Mouse (Mus musculus): ENCODE results near the gene Mgst1. TPM values are rescaled to one million over a fixed set of nuclear protein-coding genes. Genes with fewer than 3 reads are reported as not detected.

The Mgst1 gene
- total RNA-seq, 2 experiments from 2014 or later = 8.6 to 9.6 TPM

DNA sequence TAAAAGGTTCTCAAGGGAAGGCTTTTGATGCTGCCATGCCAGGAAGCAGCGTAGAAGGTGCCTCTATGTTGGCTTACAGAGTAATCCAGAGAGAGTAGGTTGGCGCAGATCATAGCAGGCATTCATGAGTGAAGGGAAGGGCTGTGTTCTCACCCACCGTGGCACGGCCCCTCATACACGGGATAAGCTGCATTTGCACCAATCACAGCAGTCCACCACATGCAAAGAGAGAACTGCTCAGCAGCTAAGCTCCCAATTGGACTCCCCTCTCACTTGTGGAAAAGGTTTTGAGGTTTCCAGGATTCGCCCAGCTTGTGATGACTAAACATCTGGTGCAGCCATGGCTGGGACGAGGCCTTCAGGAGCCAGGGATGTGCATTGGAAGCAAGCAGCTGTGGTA lies 2.5 kb downstream of the Mgst1 start:
- intact Hi-C loops (cut with DNase I) = no loop called here
- Histone ChIP-seq H3K4me3 (no peak overlapping the region), H3K27ac (no peak overlapping the region)
- no peak for DNase-seq (ENCODE audit: extremely low spot score in 1 of 2, low spot score in 2 of 2)
- TF ChIP-seq CTCF (IDR thresholded peaks at IDR 0.05) = no peak

GRCm38 (mm10) chr6:138143450-138143849 lies 3.3 kb downstream of the Mgst1 start:
- DNase-seq (ENCODE audit: extremely low spot score in 1 of 2, low spot score in 2 of 2) = no peak
- Histone ChIP-seq H3K27ac (no peak overlapping the region), H3K4me3 (no peak overlapping the region)
- TF ChIP-seq CTCF (IDR thresholded peaks at IDR 0.05) = no peak
- intact Hi-C loops (cut with DNase I) = no loop called here

DNA sequence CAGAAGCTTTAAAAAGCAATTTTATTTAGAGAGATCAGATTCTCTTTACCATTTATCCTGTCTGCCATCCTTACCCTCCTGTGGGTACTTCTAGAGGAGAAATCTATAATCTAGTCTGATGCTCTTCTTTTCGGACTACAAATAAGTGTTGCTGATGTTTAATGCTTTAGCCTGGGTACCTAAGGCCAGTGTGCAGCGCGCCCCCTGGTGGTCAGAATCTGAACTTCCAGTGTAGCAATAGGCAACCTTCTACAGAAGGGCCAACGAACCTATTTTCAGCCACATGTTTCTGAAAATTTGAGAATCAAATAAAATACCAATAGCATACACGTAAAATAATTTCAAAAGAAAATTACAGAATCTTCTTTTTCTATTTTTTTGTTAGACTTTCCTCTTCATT lies 13.0 kb downstream of the Mgst1 start:
- TF ChIP-seq CTCF (IDR thresholded peaks at IDR 0.05) = peak; percentile 100
- no peak overlapping the region for H3K27ac ChIP-seq
- peak; percentile 75 to 84 for DNase-seq (ENCODE audit: extremely low spot score in 1 of 2, low spot score in 2 of 2)
- no peak overlapping the region for H3K4me3 ChIP-seq
- intact Hi-C loops (cut with DNase I) = loop anchor here (2.0 to 5.0 kb wide), 5 partner anchors 96 to 396 kb away; no protein-coding TSS in a partner anchor

DNA sequence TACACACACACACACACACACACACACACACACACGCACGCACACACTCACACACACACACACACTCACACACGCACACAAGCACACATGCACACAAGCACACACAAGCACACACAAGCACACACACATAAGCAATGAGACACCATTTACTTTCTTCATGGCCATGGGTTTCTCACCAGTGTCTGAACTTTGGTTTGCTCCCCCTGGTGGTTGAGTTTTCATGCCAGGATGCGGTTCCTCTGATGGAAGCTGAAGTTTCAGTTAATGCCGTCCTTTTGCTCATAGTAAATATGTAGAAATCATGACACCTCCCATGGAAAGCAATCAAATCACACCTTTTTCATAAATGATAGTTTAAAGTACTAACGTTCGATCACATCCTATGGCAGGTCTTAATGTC lies 23.8 kb downstream of the Mgst1 start:
- peak; percentile 51 for TF ChIP-seq CTCF (IDR thresholded peaks at IDR 0.05)
- Histone ChIP-seq H3K27ac (no peak overlapping the region), H3K4me3 (no peak overlapping the region)
- intact Hi-C loops (cut with DNase I) = no loop called here
- peak in 1 of 2 experiments; percentile 24 for DNase-seq (ENCODE audit: extremely low spot score in 1 of 2, low spot score in 2 of 2)

GRCm38 (mm10) chr6:138171480-138172224 lies 31.5 kb downstream of the Mgst1 start:
- intact Hi-C loops (cut with DNase I) = loop anchor here (5.0 to 10.0 kb wide), 6 partner anchors 251 to 1403 kb away; no protein-coding TSS in a partner anchor
- peak; percentile 22 to 31 for DNase-seq (ENCODE audit: extremely low spot score in 1 of 2, low spot score in 2 of 2)
- no peak overlapping the region for H3K27ac ChIP-seq
- no peak overlapping the region for H3K4me3 ChIP-seq
- TF ChIP-seq CTCF (IDR thresholded peaks at IDR 0.05) = peak; percentile 69

Other genes with a start within 250 kb of the Mgst1 start
- gene Slc15a5, start 60.4 kb upstream of the Mgst1 start, total RNA-seq (2021) = under 1 TPM in 1 of 2 experiments, not detected in 1; 0.18 TPM